Mouse (Mus musculus) limb, embryonic 13.5 days (tissue): ENCODE results near the gene Klhl32. TPM values are rescaled to one million over a fixed set of nuclear protein-coding genes. Genes with fewer than 3 reads are reported as not detected.

ENCODE experiments used
- ATAC-seq: fragments of 200-750 bp; cut with Nextera tagmentation; 2 replicates; pipeline ENCODE4 v1.8.0; 2017; ENCODE audit warnings: low read depth, moderate number of reproducible peaks, moderate TSS enrichment; ENCODE audit not compliant: low FRiP score
- H3K27ac ChIP-seq: fragments of 300-500 bp; sonication (generic); 2 replicates; pipeline ENCODE4 v1.5.1; 2015; ENCODE audit warnings: inconsistent platforms, mild to moderate bottlenecking, moderate library complexity
- H3K27me3 ChIP-seq: fragments of 300-500 bp; sonication (generic); 2 replicates; pipeline ENCODE4 v1.6.1; 2015; ENCODE audit warnings: mild to moderate bottlenecking, inconsistent platforms
- H3K36me3 ChIP-seq: fragments of 300-500 bp; sonication (generic); 2 replicates; pipeline ENCODE4 v1.6.1; 2015; ENCODE audit warnings: inconsistent platforms, mild to moderate bottlenecking, moderate library complexity
- H3K4me1 ChIP-seq: fragments of 300-500 bp; sonication (generic); 2 replicates; pipeline ENCODE4 v1.6.1; 2015; ENCODE audit warnings: inconsistent platforms
- H3K4me2 ChIP-seq: fragments of 300-500 bp; sonication (generic); replicated peaks from 2 replicates; pipeline ENCODE4 v1.6.1; 2015; ENCODE audit warnings: inconsistent platforms, mild to moderate bottlenecking, moderate library complexity
- H3K4me3 ChIP-seq: fragments of 300-500 bp; sonication (generic); 2 replicates; pipeline ENCODE4 v1.5.1; 2015; ENCODE audit warnings: moderate library complexity, mild to moderate bottlenecking, inconsistent platforms
- H3K9ac ChIP-seq: fragments of 300-500 bp; sonication (generic); 2 replicates; pipeline ENCODE4 v1.6.1; 2015; ENCODE audit warnings: mild to moderate bottlenecking, inconsistent platforms
- H3K9me3 ChIP-seq: fragments of 300-500 bp; sonication (generic); 2 replicates; pipeline ENCODE4 v1.6.1; 2016; ENCODE audit warnings: inconsistent platforms
- WGBS: fragments of 180-500 bp; shearing (Covaris S2); methylation state at CpG from one replicate; pipeline ENCODE4 v1.1.7; 2015; 5-methylcytosine and 5-hydroxymethylcytosine counted together
- polyA plus RNA-seq: library from polyadenylated mRNA; unstranded; fragments of >200 nt; fragmentation: Nextera tagmentation; extraction: Ambion mirVana; gene quantifications from 2 replicates; pipeline ENCODE4 v1.2.1, GENCODE M21; 2015

The Klhl32 gene
- polyA plus RNA-seq, 1 experiment from 2014 or later, result 5.3 TPM

DNA sequence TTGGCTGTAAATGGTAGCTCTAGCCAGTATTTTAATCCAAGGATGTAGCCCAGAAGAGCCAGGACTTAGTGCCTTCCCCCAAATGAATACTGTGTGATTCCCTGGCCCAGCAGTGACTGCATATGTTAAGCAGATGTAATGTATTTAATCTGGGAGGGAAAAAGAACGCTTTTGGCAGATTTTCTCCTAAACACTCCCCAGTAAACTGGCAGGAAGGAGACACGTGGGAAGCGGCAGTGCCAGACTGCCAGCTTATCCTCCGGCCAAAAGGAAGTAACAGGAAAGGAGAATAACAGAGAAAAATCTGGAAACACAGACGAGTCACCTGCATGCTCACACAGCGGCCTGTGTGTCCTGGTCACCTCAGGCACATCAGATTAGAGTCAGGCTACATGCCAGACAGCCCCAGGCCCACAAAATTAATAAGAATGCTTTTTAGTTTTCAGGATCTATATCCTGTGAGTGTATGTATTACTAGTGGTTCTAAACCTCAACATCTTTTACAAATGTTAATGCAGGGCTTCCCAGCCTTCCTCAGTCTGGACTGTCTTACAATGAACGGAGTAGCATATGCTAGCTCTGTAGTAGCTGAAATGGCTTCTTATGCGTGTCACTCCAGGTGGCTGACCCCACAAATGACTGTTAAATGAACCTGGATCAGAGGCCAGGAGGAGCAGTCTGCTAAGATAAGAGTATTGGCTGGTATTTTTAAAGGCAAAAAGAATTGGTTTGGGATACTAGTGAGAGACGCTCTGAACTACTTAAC lies 229.3 kb downstream of the Klhl32 start:
- Histone ChIP-seq H3K4me3 (no peak overlapping the region), H3K4me1 (0 out of 2 replicates have a peak, but pooled peaks cover 5% of the 10 kb centered on the region), H3K4me2 (no peak overlapping the region), H3K27ac (no peak overlapping the region), H3K9me3 (no peaks in the 10 kb centered on the region), H3K36me3 (peaks cover 6% of the 10 kb centered on the region; the same call in 1 of the 2 replicates), H3K9ac (no peak overlapping the region), H3K27me3 (no peaks in the 10 kb centered on the region)
- 0 out of 2 replicates have a peak, but pooled peaks have one; percentile 8 for ATAC-seq
- WGBS, result 58% methylated on average over 9 of the region's 9 CpGs

GRCm38 (mm10) chr4:24620440-24620839 lies 230.5 kb downstream of the Klhl32 start:
- H3K4me1 ChIP-seq, result 0 out of 2 replicates have a peak, but pooled peaks cover 5% of the 10 kb centered on the region
- H3K27ac ChIP-seq, result no peak overlapping the region
- no peak for ATAC-seq
- WGBS, result 85% methylated on average over 5 of the region's 5 CpGs
- no peaks in the 10 kb centered on the region for H3K27me3 ChIP-seq
- H3K36me3 ChIP-seq, result peaks cover 6% of the 10 kb centered on the region; the same call in 1 of the 2 replicates
- no peak overlapping the region for H3K4me3 ChIP-seq
- no peak overlapping the region for H3K9ac ChIP-seq
- no peak overlapping the region for H3K4me2 ChIP-seq
- no peaks in the 10 kb centered on the region for H3K9me3 ChIP-seq

GRCm38 (mm10) chr4:24620005-24620404 lies 230.9 kb downstream of the Klhl32 start:
- H3K9me3 ChIP-seq, result no peaks in the 10 kb centered on the region
- no peak for ATAC-seq
- H3K27me3 ChIP-seq, result no peaks in the 10 kb centered on the region
- H3K4me1 ChIP-seq, result 0 out of 2 replicates have a peak, but pooled peaks cover 5% of the 10 kb centered on the region
- no peak overlapping the region for H3K9ac ChIP-seq
- 73% methylated on average over 6 of the region's 6 CpGs for WGBS
- peaks cover 6% of the 10 kb centered on the region; the same call in 1 of the 2 replicates for H3K36me3 ChIP-seq
- no peak overlapping the region for H3K27ac ChIP-seq
- H3K4me2 ChIP-seq, result no peak overlapping the region
- no peak overlapping the region for H3K4me3 ChIP-seq

DNA sequence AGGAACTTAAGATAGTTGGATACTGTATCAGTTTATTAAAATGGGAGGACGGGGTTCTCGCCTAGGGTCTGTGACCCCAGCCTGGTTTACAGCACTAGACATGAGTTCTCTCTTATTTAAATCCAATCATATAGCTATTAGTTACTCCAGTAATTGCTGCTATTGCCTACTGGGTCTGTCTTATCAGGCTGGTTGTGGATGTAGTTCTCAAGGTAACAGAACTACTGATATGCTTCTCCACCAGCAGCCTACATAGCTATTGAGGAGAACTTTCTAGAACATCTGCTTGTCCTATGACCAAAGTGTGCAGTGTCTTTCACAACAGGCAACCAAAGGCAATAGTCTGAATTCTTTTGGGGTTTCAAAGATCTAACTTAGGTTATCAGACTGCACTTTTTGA lies 241.4 kb downstream of the Klhl32 start:
- ATAC-seq, result no peak
- Histone ChIP-seq H3K27ac (no peak overlapping the region), H3K9me3 (no peaks in the 10 kb centered on the region), H3K4me3 (no peak overlapping the region), H3K4me1 (no peaks in the 10 kb centered on the region), H3K9ac (no peak overlapping the region), H3K4me2 (no peak overlapping the region), H3K27me3 (no peaks in the 10 kb centered on the region), H3K36me3 (peaks cover 10% of the 10 kb centered on the region; the same call in 1 of the 2 replicates)
- WGBS, result 97% methylated on average over 2 of the region's 2 CpGs

GRCm38 (mm10) chr4:24609085-24609484 lies 241.8 kb downstream of the Klhl32 start:
- Histone ChIP-seq H3K36me3 (peaks cover 11% of the 10 kb centered on the region; the same call in 1 of the 2 replicates), H3K27me3 (no peaks in the 10 kb centered on the region), H3K27ac (no peak overlapping the region), H3K4me3 (no peak overlapping the region), H3K9ac (no peak overlapping the region), H3K4me1 (no peaks in the 10 kb centered on the region), H3K4me2 (no peak overlapping the region), H3K9me3 (no peaks in the 10 kb centered on the region)
- 79% methylated on average over 3 of the region's 3 CpGs for WGBS
- no peak for ATAC-seq

GRCm38 (mm10) chr4:24601711-24602110 lies 249.2 kb downstream of the Klhl32 start:
- no peak for ATAC-seq
- H3K27ac ChIP-seq, result no peak overlapping the region
- H3K4me2 ChIP-seq, result no peak overlapping the region
- no peaks in the 10 kb centered on the region for H3K9me3 ChIP-seq
- H3K36me3 ChIP-seq, result peaks cover 54% of the 10 kb centered on the region
- 84% methylated on average over 6 of the region's 6 CpGs for WGBS
- H3K27me3 ChIP-seq, result no peaks in the 10 kb centered on the region
- H3K4me3 ChIP-seq, result no peak overlapping the region
- H3K9ac ChIP-seq, result no peak overlapping the region
- H3K4me1 ChIP-seq, result no peaks in the 10 kb centered on the region

- no peak overlapping the region for H3K4me2 ChIP-seq
- WGBS, result 83% methylated on average over 1 of the region's 1 CpGs
- no peaks in the 10 kb centered on the region for H3K27me3 ChIP-seq
- no peak overlapping the region for H3K9ac ChIP-seq
- H3K4me1 ChIP-seq, result no peaks in the 10 kb centered on the region
- ATAC-seq, result no peak
- H3K36me3 ChIP-seq, result peaks cover 39% of the 10 kb centered on the region
- no peak overlapping the region for H3K27ac ChIP-seq
- no peaks in the 10 kb centered on the region for H3K9me3 ChIP-seq
- H3K4me3 ChIP-seq, result no peak overlapping the region
Measured at GRCm38 (mm10) chr4:24598637-24599036, 252.3 kb downstream of the Klhl32 start.

DNA sequence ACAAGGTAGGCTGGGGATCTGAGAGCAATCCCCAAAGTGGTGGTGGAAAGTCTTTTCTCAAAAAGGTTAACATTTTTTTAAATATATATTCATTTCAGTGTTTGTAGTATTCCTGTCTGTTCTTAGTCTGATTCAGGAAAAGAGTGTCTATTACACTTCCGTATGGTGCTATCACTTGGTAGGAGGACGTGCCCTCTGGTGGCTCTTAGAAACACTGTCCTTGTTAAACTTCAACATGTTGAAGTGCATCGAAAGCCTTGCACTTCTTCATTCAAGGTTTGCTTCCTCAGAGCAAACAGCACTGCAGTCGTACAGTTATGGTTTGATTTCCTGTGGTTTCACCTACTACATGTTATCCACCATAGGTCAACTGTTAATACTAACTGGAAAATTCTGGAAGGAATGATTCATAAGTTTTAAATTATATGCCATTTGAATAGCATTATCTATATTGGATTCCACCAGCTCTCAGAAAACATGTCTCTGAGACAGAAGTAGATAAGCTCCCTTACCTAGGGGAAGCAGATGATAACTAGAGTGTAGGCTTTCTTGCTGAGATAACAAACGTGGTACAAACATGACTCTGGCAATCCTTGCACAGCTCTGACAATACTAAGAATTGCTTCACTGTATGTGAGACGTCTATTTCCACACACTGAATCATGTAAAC lies 253.8 kb downstream of the Klhl32 start:
- no peaks in the 10 kb centered on the region for H3K4me1 ChIP-seq
- no peak overlapping the region for H3K9ac ChIP-seq
- H3K4me3 ChIP-seq, result no peak overlapping the region
- peaks cover 30% of the 10 kb centered on the region for H3K36me3 ChIP-seq
- no peak overlapping the region for H3K27ac ChIP-seq
- H3K4me2 ChIP-seq, result no peak overlapping the region
- H3K9me3 ChIP-seq, result no peaks in the 10 kb centered on the region
- 88% methylated on average over 6 of the region's 6 CpGs for WGBS
- H3K27me3 ChIP-seq, result no peaks in the 10 kb centered on the region
- ATAC-seq, result no peak

- no peaks in the 10 kb centered on the region for H3K9me3 ChIP-seq
- no peaks in the 10 kb centered on the region for H3K4me1 ChIP-seq
- no peak overlapping the region for H3K27ac ChIP-seq
- no peaks in the 10 kb centered on the region for H3K27me3 ChIP-seq
- no peak overlapping the region for H3K9ac ChIP-seq
- no peak overlapping the region for H3K4me2 ChIP-seq
- H3K36me3 ChIP-seq, result peaks cover 23% of the 10 kb centered on the region
- no peak overlapping the region for H3K4me3 ChIP-seq
- no peak for ATAC-seq
Measured at GRCm38 (mm10) chr4:24594824-24595223, 256.1 kb downstream of the Klhl32 start.

DNA sequence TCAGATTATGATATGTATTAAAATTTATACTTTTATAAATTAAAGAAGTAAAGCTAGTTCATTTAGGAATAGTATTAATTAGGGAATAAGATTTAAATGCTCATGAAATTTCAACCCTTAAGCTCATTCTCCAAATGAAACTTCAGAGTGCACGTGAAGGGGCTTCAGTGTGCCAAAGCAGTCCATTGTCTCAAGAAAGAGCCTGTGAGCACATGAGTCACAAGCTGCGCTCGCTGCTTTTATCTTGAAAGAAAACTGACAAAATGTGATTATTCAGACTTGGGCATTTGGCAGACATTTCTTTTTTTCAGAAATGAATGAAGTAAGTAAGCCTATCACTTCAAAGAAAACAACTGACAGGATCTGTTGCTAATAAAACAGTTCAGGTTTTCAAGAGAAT lies 266.9 kb downstream of the Klhl32 start:
- WGBS, result 91% methylated on average over 3 of the region's 3 CpGs
- ATAC-seq, result no peak
- Histone ChIP-seq H3K4me3 (no peak overlapping the region), H3K27ac (no peak overlapping the region), H3K4me1 (no peaks in the 10 kb centered on the region), H3K27me3 (no peaks in the 10 kb centered on the region), H3K4me2 (no peak overlapping the region), H3K9ac (no peak overlapping the region), H3K36me3 (peaks cover 24% of the 10 kb centered on the region), H3K9me3 (no peaks in the 10 kb centered on the region)

DNA sequence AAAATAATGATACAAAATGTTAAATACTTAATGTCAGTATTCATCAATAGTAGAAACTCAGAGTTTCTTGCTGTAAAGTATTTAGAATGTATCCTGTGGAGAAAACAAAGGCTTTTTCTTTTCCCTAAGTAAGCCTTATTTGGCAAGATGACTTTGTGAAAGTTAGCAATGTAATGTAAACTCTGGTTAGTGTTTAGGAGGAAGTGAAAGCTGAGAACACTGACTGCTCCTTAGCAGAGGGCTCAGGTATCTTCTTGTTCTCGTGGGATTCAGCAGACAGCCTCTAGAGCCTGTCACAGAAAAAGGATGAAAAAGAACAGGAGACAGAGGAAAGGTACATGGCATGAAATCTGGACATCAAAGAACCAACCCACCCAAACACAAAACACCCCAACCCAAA lies 268.6 kb downstream of the Klhl32 start:
- H3K9me3 ChIP-seq, result no peaks in the 10 kb centered on the region
- WGBS, result 43% methylated on average over 1 of the region's 1 CpGs
- H3K9ac ChIP-seq, result no peak overlapping the region
- H3K4me1 ChIP-seq, result no peaks in the 10 kb centered on the region
- no peak overlapping the region for H3K27ac ChIP-seq
- H3K36me3 ChIP-seq, result peaks cover 20% of the 10 kb centered on the region
- no peaks in the 10 kb centered on the region for H3K27me3 ChIP-seq
- no peak for ATAC-seq
- no peak overlapping the region for H3K4me2 ChIP-seq
- H3K4me3 ChIP-seq, result no peak overlapping the region

- Histone ChIP-seq H3K9me3 (no peaks in the 10 kb centered on the region), H3K36me3 (peaks cover 19% of the 10 kb centered on the region), H3K4me1 (no peaks in the 10 kb centered on the region), H3K27ac (no peak overlapping the region), H3K4me2 (no peak overlapping the region), H3K4me3 (no peak overlapping the region), H3K9ac (no peak overlapping the region), H3K27me3 (no peaks in the 10 kb centered on the region)
- WGBS, result 99% methylated on average over 5 of the region's 5 CpGs
- no peak for ATAC-seq
Measured at GRCm38 (mm10) chr4:24577594-24577993, 273.3 kb downstream of the Klhl32 start.
